Comparison of ENCODE assay signal across 25 mouse cellular contexts in genomic region chr3:123024496-123025234, GRCm38 (mm10). TPM values are rescaled to one million over a fixed set of nuclear protein-coding genes. Genes with fewer than 3 reads are reported as not detected.
"Had no signal": no experiment of that assay in that cellular context is flagged by ENCODE, and none has a peak within 500 bp of the region (broad histone marks: within the 10 kb centered on the region; RNA-seq: fewer than 3 reads in every experiment).

No protein-coding gene starts in this region.

- DNase-seq: gastrocnemius, postnatal 14 days; gastrocnemius, postnatal 36 days; heart, adult 18-20 months; heart, postnatal 10 days; heart, postnatal 4 days; kidney, adult 18-20 months; kidney, adult 8-10 months; kidney, postnatal 14 days; kidney, postnatal 36 days; liver had no signal

- H3K27ac ChIP-seq: heart, embryonic 10.5 days; hindbrain, embryonic 10.5 days; hindbrain, embryonic 12.5 days; hindbrain, embryonic 14.5 days; intestine, embryonic 15.5 days; kidney, embryonic 15.5 days; kidney, postnatal 0 days; left cerebral cortex, adult 2 months; limb, embryonic 10.5 days; limb, embryonic 12.5 days had no signal

- H3K4me2 ChIP-seq: heart, embryonic 12.5 days; hindbrain, embryonic 12.5 days; hindbrain, embryonic 14.5 days; intestine, embryonic 15.5 days; kidney, embryonic 15.5 days; limb, embryonic 12.5 days had no signal

- H3K9me3 ChIP-seq: heart, embryonic 10.5 days; heart, embryonic 12.5 days; hindbrain, embryonic 10.5 days; hindbrain, embryonic 12.5 days; intestine, embryonic 15.5 days; kidney, embryonic 15.5 days; limb, embryonic 10.5 days; limb, embryonic 12.5 days had no signal

- ATAC-seq: hindbrain, embryonic 16.5 days; inflammation-experienced regulatory T-cells, adult 6 months; intestine, embryonic 15.5 days; intestine, postnatal 0 days had no signal

- H3K36me3 ChIP-seq: heart, embryonic 10.5 days; hindbrain, embryonic 10.5 days; hindbrain, embryonic 12.5 days; intestine, embryonic 15.5 days; kidney, embryonic 15.5 days; limb, embryonic 10.5 days; limb, embryonic 12.5 days had no signal

- H3K27me3 ChIP-seq: heart, embryonic 12.5 days; hindbrain, embryonic 12.5 days; intestine, embryonic 15.5 days; kidney, embryonic 15.5 days; limb, embryonic 12.5 days had no signal

- H3K9ac ChIP-seq: heart, embryonic 12.5 days; hindbrain, embryonic 12.5 days; hindbrain, embryonic 14.5 days; intestine, embryonic 15.5 days; kidney, embryonic 15.5 days; limb, embryonic 12.5 days had no signal

- H3K4me1 ChIP-seq: hindbrain, embryonic 12.5 days; intestine, embryonic 15.5 days; kidney, embryonic 15.5 days; limb, embryonic 10.5 days; limb, embryonic 12.5 days had no signal

- H3K4me3 ChIP-seq: heart, embryonic 10.5 days; heart, embryonic 12.5 days; hindbrain, embryonic 10.5 days; hindbrain, embryonic 12.5 days; intestine, embryonic 15.5 days; kidney, embryonic 15.5 days; left cerebral cortex, adult 2 months; limb, embryonic 10.5 days; limb, embryonic 12.5 days had no signal

RNA-seq across cellular contexts. Expression of gene Myoz2, which starts 10.2 kb away (rescaled TPM):
- polyA plus RNA-seq: hindbrain, embryonic 10.5 days; hindbrain, embryonic 14.5 days; inflammation-experienced regulatory T-cells, adult 6 months; kidney, postnatal 0 days; large intestine, adult 2 months had no signal
